Mouse (Mus musculus): ENCODE measurements around the gene Ube2cbp. TPM values are rescaled to one million over a fixed set of nuclear protein-coding genes. Genes with fewer than 3 reads are reported as not detected.
A peak's percentile ranks its signal among the peaks of the same experiment; 100 is the strongest.

The Ube2cbp gene
- polyA plus RNA-seq (2012; rRNA removed) = 0.85 and 1.1 TPM in 2 replicates

GRCm38 (mm10) chr9:86464151-86465105, at the start of gene Ube2cbp:
Ube2cbp (minus strand) TSS chr9:86464950.
- WGBS = 2% methylated on average over 70 of the region's 70 CpGs
- H3K27ac ChIP-seq (ENCODE audit: insufficient read depth, low read depth, low read length) = 0 out of 2 replicates have a peak within 1 kb of the TSS, but pooled peaks have one; percentile 18
- H3K27me3 ChIP-seq (ENCODE audit: control insufficient read depth, insufficient read depth, low read length) = no peaks in the 10 kb centered on the region
- TF ChIP-seq CTCF (IDR thresholded peaks at IDR 0.05; ENCODE audit: extremely low read depth, insufficient read length, insufficient replicate concordance, low read depth, low read length) = peak; percentile 94
- no peak for TF ChIP-seq POLR2A (IDR thresholded peaks at IDR 0.05; ENCODE audit: low read depth, low read length)
- H3K36me3 ChIP-seq (ENCODE audit: control insufficient read depth, insufficient read depth, low read length) = no peaks in the 10 kb centered on the region
- H3K4me1 ChIP-seq (ENCODE audit: control insufficient read depth, insufficient read depth, insufficient read length, low read length) = no peaks in the 10 kb centered on the region; the same call in 1 of the 2 replicates
- peak within 1 kb of the TSS; percentile 92 for H3K4me3 ChIP-seq (ENCODE audit: low read depth, low read length)

GRCm38 (mm10) chr9:86514390-86514789, 49.6 kb upstream of the Ube2cbp start:
- Histone ChIP-seq H3K27me3 (ENCODE audit: control insufficient read depth, insufficient read depth, low read length) (no peaks in the 10 kb centered on the region), H3K36me3 (ENCODE audit: control insufficient read depth, insufficient read depth, low read length) (peaks cover 47% of the 10 kb centered on the region), H3K27ac (ENCODE audit: insufficient read depth, low read depth, low read length) (no peak overlapping the region), H3K4me1 (ENCODE audit: control insufficient read depth, insufficient read depth, insufficient read length, low read length) (0 out of 2 replicates have a peak, but pooled peaks cover 2% of the 10 kb centered on the region), H3K4me3 (ENCODE audit: low read depth, low read length) (no peak overlapping the region)
- no peak for TF ChIP-seq POLR2A (IDR thresholded peaks at IDR 0.05; ENCODE audit: low read depth, low read length)
- TF ChIP-seq CTCF (IDR thresholded peaks at IDR 0.05; ENCODE audit: extremely low read depth, insufficient read length, insufficient replicate concordance, low read depth, low read length) = no peak
- 56% methylated on average over 3 of the region's 3 CpGs for WGBS

- TF ChIP-seq CTCF (IDR thresholded peaks at IDR 0.05; ENCODE audit: extremely low read depth, insufficient read length, insufficient replicate concordance, low read depth, low read length) (no peak), POLR2A (IDR thresholded peaks at IDR 0.05; ENCODE audit: low read depth, low read length) (no peak)
- Histone ChIP-seq H3K4me1 (ENCODE audit: control insufficient read depth, insufficient read depth, insufficient read length, low read length) (0 out of 2 replicates have a peak, but pooled peaks cover 2% of the 10 kb centered on the region), H3K27ac (ENCODE audit: insufficient read depth, low read depth, low read length) (no peak overlapping the region), H3K36me3 (ENCODE audit: control insufficient read depth, insufficient read depth, low read length) (peaks cover 44% of the 10 kb centered on the region), H3K4me3 (ENCODE audit: low read depth, low read length) (no peak overlapping the region), H3K27me3 (ENCODE audit: control insufficient read depth, insufficient read depth, low read length) (no peaks in the 10 kb centered on the region)
- WGBS = 83% methylated on average over 5 of the region's 5 CpGs
Observed at GRCm38 (mm10) chr9:86513733-86514132, 49.0 kb upstream of the Ube2cbp start.

- H3K27ac ChIP-seq (ENCODE audit: insufficient read depth, low read depth, low read length) = no peak overlapping the region
- peaks cover 34% of the 10 kb centered on the region for H3K36me3 ChIP-seq (ENCODE audit: control insufficient read depth, insufficient read depth, low read length)
- H3K4me1 ChIP-seq (ENCODE audit: control insufficient read depth, insufficient read depth, insufficient read length, low read length) = no peaks in the 10 kb centered on the region
- WGBS = 87% methylated on average over 4 of the region's 4 CpGs
- H3K4me3 ChIP-seq (ENCODE audit: low read depth, low read length) = no peak overlapping the region
- H3K27me3 ChIP-seq (ENCODE audit: control insufficient read depth, insufficient read depth, low read length) = no peaks in the 10 kb centered on the region
- TF ChIP-seq CTCF (IDR thresholded peaks at IDR 0.05; ENCODE audit: extremely low read depth, insufficient read length, insufficient replicate concordance, low read depth, low read length) = no peak
- no peak for TF ChIP-seq POLR2A (IDR thresholded peaks at IDR 0.05; ENCODE audit: low read depth, low read length)
Observed at GRCm38 (mm10) chr9:86507437-86507836, 42.7 kb upstream of the Ube2cbp start.

GRCm38 (mm10) chr9:86499083-86499482, 34.3 kb upstream of the Ube2cbp start:
- Histone ChIP-seq H3K4me3 (ENCODE audit: low read depth, low read length) (no peak overlapping the region), H3K27me3 (ENCODE audit: control insufficient read depth, insufficient read depth, low read length) (no peaks in the 10 kb centered on the region), H3K36me3 (ENCODE audit: control insufficient read depth, insufficient read depth, low read length) (peaks cover 33% of the 10 kb centered on the region), H3K4me1 (ENCODE audit: control insufficient read depth, insufficient read depth, insufficient read length, low read length) (no peaks in the 10 kb centered on the region), H3K27ac (ENCODE audit: insufficient read depth, low read depth, low read length) (no peak overlapping the region)
- WGBS = 97% methylated on average over 3 of the region's 3 CpGs
- TF ChIP-seq POLR2A (IDR thresholded peaks at IDR 0.05; ENCODE audit: low read depth, low read length) (no peak), CTCF (IDR thresholded peaks at IDR 0.05; ENCODE audit: extremely low read depth, insufficient read length, insufficient replicate concordance, low read depth, low read length) (no peak)

GRCm38 (mm10) chr9:86496261-86496660, 31.5 kb upstream of the Ube2cbp start:
- Histone ChIP-seq H3K4me1 (ENCODE audit: control insufficient read depth, insufficient read depth, insufficient read length, low read length) (no peaks in the 10 kb centered on the region), H3K36me3 (ENCODE audit: control insufficient read depth, insufficient read depth, low read length) (peaks cover 30% of the 10 kb centered on the region), H3K27ac (ENCODE audit: insufficient read depth, low read depth, low read length) (no peak overlapping the region), H3K27me3 (ENCODE audit: control insufficient read depth, insufficient read depth, low read length) (no peaks in the 10 kb centered on the region), H3K4me3 (ENCODE audit: low read depth, low read length) (no peak overlapping the region)
- TF ChIP-seq POLR2A (IDR thresholded peaks at IDR 0.05; ENCODE audit: low read depth, low read length) = no peak
- WGBS = 92% methylated on average over 4 of the region's 4 CpGs

GRCm38 (mm10) chr9:86491740-86492139, 27.0 kb upstream of the Ube2cbp start:
- Histone ChIP-seq H3K27ac (ENCODE audit: insufficient read depth, low read depth, low read length) (no peak overlapping the region), H3K4me3 (ENCODE audit: low read depth, low read length) (no peak overlapping the region), H3K4me1 (ENCODE audit: control insufficient read depth, insufficient read depth, insufficient read length, low read length) (no peaks in the 10 kb centered on the region), H3K36me3 (ENCODE audit: control insufficient read depth, insufficient read depth, low read length) (peaks cover 35% of the 10 kb centered on the region), H3K27me3 (ENCODE audit: control insufficient read depth, insufficient read depth, low read length) (no peaks in the 10 kb centered on the region)
- TF ChIP-seq CTCF (IDR thresholded peaks at IDR 0.05; ENCODE audit: extremely low read depth, insufficient read length, insufficient replicate concordance, low read depth, low read length) = no peak
- TF ChIP-seq POLR2A (IDR thresholded peaks at IDR 0.05; ENCODE audit: low read depth, low read length) = no peak
- WGBS = 95% methylated on average over 2 of the region's 2 CpGs

All from small intestine, adult 2 months (tissue).